Mouse (Mus musculus) lung, postnatal 0 days (tissue): ENCODE measurements around the gene Gm13889.

Experiments used
- CTCF ChIP-seq: IDR thresholded peaks from 2 replicates; pipeline ENCODE4 v1.5.1; 2016; ENCODE audit warnings: antibody characterized with exemption, mild to moderate bottlenecking
- EP300 ChIP-seq: IDR thresholded peaks from 2 replicates; pipeline ENCODE4 v1.6.1; 2016; ENCODE audit warnings: antibody characterized with exemption, mild to moderate bottlenecking, control low read depth

- TF ChIP-seq CTCF (no peak), EP300 (no peak)
These were observed 29.1 kb downstream of the Gm13889 start for GRCm38 (mm10) chr2:93927701-93928437.
